Mouse (Mus musculus) kidney, postnatal 10 days (tissue): Measurements from ENCODE around the gene Wdr70.
"Not testable (repeated sequence)": the region's sequence is repeated elsewhere in the genome, so short reads cannot be mapped to it uniquely, and the experiment has no call there.

Experiments
- DNase-seq: peaks from one replicate; pipeline ENCODE4 v3.0.0; 2021; ENCODE audit warnings: mixed read lengths

Gene Wdr70

DNA sequence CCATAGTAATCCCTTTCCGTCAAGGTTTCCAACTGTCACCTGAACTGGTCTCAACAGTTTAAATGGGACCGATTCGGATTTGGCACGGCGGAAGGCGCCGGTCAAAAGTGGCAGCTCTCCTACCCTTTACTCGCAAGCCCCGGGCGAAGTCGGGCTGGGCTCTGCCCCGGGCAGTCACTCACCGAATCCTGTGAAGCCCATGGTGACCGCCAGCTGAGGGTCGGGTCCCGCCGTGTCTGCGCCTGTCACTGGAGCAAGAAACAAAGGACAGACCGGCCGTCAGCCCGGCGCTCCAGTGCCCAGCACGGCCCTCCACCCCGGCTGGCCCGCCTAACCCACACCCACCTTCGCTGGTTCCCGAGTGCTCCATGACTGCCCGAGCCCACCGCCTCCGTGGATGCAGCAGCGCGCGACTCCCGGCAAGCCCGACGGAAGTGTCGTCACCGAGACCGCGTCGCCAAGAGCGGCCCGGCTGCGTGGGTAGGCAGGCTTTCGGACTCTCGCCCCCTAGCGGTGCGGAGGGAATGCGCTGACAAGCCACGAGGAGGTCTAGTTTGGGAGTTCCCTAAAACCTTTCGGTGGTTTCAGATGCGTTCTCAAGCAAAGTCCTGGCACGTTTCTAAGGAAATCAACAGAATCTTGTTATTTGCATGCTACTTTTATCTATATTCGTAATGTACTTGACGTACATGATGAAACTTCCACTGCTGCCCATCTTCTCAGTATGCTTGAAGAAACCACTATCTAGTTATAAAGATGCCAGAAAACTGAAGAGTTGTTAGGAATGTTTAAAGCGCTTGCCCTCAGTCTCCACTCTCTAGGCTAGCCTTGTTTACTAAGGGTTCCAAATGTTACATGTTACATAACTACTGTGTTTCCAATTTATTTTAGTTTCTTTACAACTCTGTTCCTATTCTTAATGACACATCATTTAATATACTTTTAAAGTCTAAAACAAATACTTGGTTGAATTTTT is at the start of gene Wdr70:
Gene Wdr70, minus strand, starts transcription at position 436 of the 976 bp plus-strand sequence.
- peak; percentile 99 for DNase-seq

DNA sequence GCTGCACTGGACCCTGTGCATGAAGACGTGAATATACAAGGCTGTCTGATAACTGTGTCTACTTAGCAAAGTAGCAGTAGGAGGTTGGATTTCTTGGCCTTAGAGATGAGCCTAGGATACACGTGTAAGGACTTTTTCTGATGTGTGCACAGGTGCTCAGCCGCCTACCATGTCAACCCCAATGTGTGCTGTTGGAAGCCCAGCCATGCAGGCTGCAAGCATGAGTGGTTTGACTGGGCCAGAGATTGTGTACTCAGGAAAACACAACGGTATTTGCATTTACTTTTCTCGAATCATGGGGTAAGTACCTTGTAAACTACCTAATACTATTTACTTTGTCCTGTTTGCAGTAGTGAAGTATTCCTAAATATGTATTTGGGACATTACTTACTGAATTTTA is 36.6 kb upstream of the Wdr70 start:
- DNase-seq, result no peak

DNA sequence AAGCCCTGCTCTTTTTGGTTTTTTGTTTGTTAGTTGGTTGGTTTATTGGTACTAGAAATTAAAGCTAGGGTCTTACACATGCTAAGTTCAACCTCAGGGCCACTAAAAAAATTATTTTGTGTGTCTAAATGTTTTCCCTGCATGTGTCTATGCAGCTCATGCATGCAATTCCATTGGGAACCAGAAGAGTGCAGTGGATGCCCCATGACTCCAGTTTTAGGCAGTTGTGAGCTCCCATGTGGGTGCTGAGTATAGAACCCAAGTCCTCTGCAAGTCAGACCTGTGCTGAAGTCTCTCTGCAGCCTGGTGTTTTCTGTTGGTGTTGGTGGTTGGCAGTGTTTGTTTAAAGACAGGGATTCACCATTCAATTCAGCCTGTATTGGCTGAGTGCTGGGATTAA is 32.8 kb upstream of the Wdr70 start:
- DNase-seq, result no peak

DNA sequence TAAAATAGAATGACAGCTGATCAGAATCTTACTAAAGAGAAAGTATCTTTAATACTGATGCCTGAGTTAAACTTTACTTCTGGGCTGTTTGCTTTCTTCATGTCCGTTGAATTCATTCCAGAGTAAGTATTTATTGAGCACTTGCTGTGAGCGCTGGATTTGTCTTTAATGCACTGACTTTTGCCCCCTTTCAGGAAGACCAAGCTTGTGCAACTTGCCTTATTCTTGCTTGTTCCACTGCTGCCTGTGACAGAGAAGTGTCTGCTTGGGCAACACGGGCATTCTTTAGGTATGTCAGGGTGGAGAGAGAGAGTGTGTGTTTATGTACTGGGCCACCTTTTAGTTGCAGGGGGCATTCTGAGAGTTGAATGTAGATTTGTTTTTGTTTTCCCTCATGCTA is 32.3 kb upstream of the Wdr70 start:
- no peak for DNase-seq

DNA sequence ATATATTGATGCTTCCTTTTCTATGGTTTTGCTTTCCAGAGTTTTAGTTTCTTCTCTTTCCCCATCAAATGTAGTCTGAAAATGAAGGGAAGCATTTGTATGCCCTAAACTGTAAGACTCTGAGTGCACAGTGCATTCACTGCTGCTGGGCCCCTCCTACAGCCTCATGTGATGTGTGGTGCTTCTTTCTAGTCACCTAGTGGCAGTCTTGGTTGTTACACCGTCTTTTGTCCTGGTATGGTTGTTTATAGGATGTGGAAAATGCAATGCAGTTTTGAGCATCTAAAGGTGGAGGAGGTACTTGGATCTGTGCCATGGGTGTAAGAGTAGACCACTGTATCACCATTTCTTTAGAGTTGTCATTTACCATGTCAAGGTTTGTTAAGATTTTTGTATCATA is 30.3 kb upstream of the Wdr70 start:
- DNase-seq, result no peak

DNA sequence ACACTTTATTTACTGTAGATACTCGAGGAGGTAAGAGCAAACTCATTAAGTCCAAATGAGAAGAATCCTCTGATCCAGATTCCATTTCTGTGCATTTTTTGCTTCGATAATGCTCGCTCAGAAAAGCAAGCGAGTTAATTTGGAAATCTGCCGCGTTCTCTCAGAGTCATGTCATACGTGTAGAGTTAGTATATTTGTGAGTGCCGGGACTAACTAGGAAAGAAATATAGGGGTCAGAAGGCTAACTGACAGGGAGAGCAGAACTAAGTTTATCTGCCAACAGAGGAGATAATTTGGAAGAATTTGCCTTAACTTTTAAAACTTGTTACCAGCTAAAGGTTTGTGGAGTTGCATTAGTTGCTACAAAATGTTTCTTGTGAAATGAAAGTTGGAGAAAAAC is 10.8 kb upstream of the Wdr70 start:
- DNase-seq, result no peak

DNA sequence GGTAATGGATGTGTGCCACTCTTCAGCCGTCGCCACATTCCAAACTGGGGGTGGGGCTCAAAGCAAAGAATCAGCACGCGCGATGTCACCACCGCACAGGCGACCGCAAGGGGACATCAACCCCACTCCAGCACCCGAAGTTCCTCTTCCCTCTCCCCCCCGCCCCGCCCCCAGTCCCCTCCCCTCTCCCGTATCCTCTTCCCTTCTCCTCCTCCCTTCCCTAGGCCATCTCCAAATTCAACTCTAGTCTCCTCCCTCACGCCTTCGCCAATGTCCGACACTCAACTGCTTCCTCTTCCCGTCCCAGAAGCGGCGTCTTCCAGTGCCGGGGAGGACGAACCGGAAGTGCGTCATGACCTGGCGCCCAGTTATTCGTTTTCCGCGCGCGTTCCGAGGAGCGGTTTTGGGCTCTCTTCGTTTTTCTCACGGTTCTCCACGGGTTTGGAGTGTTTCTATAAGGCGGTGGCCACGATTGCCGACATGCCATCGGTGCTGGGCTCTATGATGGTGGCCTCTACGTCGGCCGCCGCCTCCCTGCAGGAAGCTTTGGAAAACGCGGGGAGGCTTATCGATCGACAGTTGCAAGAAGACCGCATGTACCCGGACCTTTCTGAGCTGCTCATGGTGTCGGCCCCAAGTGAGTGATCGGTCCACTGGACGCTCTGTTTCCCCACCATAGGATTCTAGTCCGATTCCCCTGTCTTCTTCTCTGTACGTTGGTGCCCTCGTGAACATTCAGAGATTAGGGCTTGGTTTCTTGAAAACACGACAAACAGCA is 10.1 kb upstream of the Wdr70 start, which contains the start of gene Nup155:
Gene Nup155, plus strand, starts transcription at position 308 of the 778 bp plus-strand sequence.
- DNase-seq, result peak; percentile 96

DNA sequence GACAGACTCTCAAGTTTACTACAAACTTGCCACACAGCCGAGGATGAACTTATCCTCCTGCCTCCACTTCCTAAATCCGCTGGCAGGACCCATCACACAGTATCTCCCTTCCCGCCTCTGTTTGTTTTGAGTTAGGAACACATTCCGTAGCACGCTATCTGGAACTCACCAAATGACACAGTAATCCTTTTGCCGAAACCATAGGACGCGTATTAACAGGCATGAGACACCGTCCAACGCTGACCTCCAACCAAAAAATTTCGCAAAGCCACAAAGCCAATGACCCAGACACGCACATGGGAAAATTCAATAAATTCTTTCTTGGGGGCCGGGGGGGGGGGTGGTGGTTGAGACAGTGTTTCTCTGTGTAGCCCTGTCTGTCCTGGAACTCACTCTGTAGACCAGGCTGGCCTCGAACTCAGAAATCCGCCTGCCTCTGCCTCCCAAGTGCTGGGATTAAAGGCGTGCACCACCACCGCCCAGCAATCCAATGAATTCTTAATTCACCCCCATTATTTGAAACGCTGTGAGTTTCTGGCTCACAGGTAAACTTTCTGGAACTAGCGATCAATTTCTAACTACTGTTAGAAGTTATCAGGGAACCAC is 9.5 kb upstream of the Wdr70 start:
- no peak for DNase-seq

DNA sequence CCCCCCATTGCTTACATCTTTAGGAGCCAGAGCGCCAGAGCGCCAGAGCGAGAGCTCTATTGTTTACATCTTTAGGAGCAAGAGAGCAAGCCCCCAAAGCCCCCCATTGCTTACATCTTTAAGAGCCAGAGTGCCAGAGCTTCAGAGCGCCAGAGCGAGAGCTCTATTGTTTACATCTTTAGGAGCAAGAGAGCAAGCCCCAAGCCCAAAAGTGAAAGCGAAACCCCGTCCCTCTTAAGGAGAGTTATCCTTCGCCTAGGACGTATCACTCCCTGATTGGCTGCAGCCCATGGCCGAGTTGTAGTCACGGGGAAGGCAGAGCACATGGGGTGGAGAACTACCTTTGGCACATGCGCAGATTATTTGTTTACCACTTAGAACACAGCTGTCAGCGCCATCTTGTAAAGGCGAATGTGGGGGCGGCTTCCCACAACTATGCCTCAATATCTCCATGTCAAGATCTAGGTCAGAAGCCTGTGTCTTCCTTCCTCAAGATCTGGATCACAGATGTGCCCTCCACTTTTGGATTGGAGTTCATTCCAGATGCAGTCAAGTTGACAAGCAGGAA is 3.0 kb upstream of the Wdr70 start:
- not testable (repeated sequence) for DNase-seq

DNA sequence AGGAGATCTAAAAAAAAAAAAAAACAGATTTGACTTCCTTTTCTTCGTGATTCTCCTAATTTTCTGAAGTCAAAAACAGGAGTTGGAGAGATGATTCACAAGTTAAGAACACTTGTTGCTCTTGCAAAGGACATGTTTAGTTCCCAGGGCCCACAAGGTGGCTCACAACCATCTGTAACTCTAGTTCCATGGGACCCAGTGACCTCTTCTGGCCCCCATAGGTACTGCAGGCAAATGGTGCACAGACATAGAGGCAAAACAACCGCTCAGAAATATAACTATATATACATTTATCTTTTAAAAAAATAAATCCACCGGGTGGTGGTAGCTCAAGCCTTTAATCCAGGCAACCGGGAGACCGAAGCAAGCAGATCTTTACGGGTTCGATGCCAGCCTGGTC is 1.2 kb downstream of the Wdr70 start:
- peak; percentile 74 for DNase-seq

DNA sequence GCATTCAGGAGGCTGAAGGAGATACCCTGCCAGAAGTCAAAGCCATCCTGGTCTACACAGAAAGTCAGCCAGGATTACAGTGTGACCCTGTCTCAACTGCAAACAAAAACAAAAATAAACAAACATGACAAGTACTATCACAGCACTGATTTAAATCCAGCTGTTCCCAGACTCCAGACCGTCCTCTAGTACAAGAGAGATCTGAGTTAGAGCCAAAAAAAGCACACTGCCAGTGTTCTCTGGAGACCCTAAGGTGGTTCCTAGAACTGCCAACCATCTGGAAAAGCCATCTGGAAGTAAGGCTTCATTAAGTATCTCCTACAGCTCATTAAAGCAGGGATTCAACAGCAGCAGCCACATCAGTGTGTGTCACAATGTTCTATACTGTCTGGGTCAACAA is 6.3 kb downstream of the Wdr70 start:
- not testable (repeated sequence) for DNase-seq

DNA sequence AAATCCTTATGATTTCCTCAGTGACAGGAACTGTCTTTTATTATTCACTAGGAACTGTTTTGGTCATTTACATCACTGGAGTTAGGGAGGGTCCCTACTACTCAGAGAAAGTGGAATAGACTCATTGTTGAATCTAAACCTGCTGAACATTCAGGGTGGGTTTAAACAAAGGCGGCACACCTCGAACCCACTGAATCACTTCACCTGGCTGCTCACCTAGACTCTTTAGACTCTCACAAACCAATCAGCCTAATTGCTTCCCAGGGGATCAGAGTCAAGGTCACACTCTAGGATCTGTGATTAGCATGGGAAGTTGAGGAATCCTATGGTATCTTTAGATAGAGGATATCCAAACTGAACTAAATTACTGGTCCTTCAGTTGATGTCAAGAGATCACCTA is 8.3 kb downstream of the Wdr70 start:
- DNase-seq, result no peak

DNA sequence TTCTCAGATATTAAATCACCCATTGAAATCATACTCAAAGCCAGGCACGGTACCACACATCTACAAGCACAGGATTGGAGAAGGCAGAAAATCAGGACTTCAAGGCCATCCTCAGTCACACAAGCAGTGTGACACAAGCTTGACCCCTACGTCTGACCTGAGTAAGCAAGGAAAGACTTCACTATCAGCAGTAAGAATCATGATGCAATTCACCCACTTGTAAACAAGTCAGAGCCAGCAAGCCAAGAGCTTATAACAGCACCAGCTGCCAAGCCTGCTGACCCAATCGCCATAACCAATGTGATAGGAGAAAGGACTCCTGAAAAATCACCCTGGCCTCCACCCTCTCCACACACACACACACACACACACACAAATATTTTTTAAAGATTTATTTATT is 10.3 kb downstream of the Wdr70 start:
- no peak for DNase-seq

DNA sequence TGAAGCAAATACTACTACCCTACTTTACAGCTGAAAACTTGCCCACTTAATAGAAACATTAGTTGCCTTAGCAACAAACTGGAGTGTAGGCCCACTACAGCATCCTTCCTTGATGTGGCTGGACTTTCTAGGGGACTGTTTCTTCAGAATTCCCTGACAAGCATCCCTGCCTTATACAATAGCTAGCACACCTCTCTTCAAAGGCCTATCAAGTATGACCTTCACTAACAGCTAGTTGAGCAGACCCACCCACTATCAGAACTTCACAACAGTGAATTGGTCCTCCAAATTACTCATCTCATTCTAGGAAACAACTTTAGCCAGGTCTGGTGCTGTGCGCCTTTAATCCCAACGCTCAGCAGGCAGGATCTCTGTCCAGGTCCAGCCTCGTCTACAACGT is 11.7 kb downstream of the Wdr70 start:
- no peak for DNase-seq

DNA sequence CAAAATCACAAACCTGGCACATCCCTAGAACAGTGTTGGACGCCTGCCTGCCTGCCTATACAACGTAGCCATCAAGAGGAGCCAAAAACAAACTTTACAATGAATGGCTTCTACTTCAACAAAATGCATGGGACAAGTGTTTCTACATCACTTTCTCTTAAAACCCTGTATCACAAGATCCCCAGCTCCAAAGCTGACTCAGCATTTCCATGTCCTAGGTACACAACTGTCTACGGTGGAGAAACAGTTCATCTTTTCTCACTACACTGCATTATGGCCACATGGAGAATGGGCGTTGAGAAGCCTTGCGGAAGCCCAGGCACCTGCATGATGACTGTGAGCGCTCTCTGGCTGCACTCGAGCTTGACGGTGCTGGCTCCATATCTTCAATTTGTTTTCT is 16.9 kb downstream of the Wdr70 start:
- DNase-seq, result no peak

DNA sequence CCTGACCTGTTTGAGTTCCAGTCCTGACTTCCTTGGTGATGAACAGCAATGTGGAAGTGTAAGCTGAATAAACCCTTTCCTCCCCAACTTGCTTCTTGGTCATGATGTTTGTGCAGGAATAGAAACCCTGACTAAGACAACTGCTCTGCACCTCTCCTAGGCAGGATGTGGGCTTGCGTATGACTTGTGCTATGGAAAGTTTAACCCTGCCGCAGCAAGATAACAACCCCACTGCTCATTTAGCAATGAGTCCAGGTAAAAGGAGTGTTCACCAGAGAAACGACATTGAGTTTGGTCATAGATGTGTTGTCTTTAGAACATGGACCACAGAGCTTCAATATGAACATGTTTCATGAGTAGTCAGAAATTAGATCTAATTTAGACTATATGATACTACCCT is 25.9 kb downstream of the Wdr70 start:
- DNase-seq, result not testable (repeated sequence)

DNA sequence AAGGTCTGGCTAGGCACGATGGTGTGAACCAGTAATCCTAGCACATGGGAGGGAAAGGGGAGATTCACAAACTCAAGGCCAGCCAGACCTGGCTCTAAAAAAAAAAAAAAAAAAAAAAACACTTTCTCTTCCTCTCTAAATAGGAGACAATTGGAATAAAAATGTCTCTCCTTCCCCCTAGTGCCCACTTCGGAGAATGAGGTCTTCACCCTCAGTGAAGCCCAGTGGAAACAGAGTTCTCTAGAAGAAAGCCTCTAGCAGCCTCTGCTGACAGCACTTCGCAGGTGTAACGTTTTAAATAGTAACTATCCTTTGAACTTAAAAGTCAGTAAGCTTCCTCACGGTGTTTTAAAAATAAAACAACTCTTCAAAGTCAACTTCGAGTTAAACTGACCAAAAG is 33.8 kb downstream of the Wdr70 start:
- DNase-seq, result peak; percentile 26

DNA sequence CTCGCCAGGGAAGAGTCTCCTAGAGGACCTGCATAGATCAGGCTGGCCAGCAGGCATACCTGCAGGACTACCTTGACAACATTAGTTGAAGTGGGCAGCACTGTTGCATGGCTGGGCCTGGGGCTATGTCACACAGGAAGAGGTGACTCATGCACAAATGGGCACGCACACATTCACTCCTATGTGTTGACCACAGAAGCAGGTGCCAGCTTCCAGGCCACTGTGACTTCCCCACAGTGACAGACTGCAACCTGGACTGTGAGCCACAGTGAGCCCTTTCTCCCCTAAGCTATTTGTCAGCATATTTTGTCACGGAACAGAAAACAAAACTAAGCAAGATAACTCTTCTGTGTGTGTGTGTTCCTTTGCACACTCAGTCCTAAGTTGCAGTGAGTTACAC is 47.8 kb downstream of the Wdr70 start:
- DNase-seq, result no peak

DNA sequence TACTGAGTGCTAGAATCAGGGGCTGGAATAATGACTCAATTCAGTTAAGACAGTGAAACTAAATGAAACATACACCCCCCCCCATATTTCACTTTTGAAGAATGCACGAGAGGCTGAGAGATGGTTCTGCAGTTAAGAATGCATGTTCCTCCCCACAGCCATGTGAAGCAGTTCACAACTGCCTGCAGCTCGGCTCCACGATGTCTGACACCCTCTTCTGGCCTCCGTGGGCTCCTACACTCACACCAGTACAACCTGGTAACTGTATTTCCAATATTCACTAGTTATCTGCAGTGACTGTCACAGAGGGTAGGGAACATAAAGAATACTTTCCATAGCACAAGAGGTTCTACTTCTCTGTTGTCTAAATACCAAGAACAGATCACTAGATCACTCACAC is 59.2 kb downstream of the Wdr70 start:
- DNase-seq, result no peak

DNA sequence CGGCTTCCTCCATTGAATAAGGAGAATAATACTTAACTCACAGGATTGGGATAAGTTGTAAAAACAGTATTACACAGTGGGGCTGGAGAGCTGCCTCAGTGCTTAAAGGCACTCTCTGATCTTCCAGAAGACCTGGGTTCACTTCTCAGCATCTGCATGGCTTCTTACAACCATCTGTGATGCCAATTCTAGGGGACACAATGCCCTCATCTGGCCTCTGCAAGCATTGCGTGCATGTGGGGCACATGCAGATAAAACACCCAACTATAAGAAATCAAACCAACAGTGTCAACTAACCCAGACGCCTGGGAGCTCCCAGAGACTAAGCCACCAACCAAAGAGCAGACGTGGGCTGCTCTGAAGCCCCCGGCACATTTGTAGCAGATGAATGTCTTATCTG is 60.6 kb downstream of the Wdr70 start:
- DNase-seq, result no peak

DNA sequence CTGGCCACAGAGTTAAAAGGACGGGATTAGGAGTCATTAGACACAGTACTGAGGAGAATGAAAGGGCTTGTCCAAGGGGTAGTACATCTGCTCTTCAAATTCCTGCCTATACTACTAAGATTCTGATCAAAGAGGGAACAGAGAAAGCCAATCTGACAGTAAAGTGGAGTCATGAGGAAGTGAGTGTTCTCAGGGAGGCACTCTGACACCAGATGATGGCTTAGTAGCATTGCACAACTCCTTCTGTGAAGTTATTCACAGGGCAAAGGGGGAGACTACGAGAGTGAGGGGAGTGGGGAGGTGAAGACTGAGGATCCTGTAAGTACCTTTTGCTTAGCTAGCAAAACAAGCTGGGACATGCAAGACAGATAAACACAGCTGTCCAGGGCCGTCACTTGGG is 61.2 kb downstream of the Wdr70 start:
- DNase-seq, result no peak

DNA sequence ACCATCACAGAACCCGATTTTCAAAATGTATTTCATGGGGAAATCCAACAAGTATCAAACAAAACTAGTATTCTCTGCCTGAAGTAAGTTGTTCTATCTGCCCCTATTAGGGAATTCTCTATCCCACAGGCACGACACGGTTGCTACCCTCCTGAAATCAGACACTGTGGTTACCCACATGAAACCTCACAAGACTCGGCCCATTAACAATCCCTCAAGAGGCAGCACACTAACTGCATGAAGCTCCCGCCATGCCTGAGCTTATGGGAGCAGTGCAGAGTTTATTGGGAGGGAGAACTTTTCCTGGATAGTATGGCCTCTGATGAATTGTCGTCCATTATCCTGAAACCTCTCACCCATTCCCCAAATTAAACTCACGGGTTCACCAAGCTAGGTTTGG is 67.8 kb downstream of the Wdr70 start:
- no peak for DNase-seq

DNA sequence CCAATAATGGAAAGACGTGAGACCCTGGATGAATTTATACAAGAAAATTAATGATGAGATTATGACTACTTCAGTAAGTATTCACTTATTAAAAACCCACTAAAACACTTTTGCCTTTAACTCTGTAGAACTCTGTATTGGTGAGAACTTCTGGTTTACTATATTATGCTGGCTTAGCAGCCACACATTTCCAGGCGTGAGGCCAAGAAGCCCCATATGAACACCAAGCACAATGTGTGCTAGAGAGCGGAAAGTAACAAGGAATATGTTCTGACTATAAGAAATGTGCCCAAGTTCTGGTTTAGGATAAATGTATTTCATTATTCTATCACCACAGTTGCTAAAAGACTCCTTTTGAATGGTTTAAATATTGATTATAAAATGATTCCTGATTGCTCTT is 68.4 kb downstream of the Wdr70 start:
- DNase-seq, result no peak
